Mouse (Mus musculus) lung, postnatal 36 days (tissue): Measurements from ENCODE around the gene Clic6.

ENCODE experiments used
- DNase-seq: peaks from one replicate; pipeline ENCODE4 v3.0.0; 2022; ENCODE audit warnings: mixed read lengths

Clic6 gene

DNA sequence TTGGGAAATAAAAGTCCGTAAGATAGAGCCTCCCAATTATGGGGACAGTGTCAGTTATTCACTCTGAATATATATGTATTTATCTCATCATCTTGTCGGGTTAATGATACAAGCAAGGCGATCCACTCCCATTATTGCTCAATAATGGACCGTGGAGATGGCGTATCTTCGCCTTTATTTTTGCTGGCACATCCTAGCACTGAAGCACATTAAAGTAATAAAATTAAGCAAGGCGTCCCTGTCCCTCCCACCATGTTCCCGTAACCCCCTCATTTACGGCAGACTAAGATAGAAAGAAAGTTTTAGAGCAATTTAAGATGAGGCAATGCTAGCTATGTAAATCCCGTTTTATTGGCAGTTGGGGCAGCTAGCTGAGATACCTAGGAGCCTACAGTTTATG, 40.4 kb downstream of the Clic6 start:
- DNase-seq: no peak

DNA sequence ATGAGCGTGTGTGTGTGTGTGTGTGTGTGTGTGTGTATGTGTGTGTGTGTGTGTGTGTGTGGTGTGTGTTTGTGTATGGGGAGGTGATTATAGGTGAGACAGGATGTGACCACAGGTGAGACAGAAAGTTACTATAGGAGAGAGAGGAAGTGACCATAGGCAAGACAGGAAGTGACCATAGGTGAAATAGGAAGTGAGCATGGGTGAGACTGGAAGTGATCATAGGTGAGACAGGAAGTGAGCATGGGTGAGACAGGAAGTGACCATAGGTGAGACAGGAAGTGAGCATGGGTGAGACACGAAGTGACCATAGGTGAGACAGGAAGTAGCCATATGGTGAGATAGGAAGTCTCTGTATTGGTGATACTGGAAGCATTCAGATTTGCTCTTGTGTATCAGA, 49.7 kb downstream of the Clic6 start:
- DNase-seq: no peak

DNA sequence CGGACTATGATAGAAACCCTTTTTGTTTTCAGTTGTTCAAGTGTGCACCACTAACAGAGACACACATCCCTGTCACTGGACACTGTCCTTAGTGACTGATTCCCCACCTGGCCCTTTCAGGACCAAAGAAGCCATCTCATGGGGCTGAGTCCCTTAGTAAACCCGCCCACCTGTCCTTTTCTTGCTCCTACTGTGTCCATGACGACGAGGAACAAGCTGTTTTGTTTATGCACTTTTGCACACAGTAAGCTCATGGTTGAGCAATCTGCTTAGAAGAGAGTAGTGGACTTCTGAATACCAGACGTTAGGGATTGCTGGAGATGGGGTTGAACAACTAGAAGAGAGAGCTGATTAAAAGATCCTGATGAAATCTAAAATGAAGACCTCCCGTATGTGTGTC, 52.8 kb downstream of the Clic6 start:
- DNase-seq: peak; percentile 51

- DNase-seq: peak; percentile 75
Observed at GRCm38 (mm10) chr16:92544264-92544663, 58.7 kb downstream of the Clic6 start.

DNA sequence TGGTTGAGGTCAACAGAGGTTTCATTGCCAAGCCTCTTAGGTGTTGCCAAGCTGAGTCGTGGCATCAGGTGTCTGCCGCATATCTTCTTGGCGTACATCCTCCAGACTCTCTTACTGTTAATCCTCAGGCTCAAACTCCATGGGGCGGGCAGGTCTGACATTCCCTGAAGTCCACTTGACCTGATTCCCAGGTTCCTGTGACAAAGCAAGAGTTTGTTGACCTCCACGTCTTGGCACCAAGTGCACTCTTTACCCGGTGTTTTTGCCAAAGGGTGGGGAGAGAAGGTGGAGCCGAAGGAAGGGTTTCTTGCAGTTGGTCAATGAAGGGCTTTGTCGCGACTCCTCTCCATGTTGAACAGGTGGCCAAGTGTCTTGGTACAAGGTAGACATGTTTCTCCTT, 63.1 kb downstream of the Clic6 start:
- peak; percentile 81 for DNase-seq

DNA sequence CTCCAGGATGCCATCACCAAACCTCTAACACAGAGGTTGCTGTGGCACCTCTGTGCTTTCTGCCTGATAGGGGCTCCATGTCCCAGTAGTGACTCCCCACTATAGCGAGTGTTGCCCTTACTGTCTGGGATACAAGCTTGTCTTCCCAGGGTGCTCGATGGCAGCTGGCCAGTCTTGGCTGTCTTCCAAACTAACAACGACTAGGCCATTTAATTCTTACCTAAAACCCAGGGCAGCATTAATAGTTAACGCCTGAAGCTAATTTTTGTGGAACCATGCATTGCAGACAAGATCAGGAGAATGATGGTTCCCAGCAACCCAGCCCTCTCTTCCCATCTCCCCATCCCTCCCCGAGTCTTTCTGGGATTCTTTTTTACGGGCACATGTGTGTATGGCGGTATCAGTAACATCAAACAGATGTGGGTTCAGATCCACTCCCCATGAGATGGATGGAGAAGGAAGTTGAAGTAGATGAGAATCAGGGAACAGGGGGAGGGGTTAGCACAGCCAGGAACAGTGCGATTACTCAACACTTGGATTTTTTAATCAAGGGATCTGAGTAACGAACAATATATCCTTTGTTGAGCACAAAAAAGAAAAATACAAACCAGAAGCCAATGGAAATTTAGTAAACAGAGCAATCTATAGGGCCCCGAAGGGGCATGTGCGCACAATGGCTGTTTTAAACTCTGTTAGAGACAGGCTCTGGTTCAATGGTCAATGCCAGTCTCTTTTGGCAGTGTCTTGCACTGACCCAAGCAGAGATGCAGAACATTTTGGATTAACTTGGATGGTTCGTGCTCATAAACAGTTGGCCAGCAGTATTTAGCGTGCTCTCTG, 66.0 kb downstream of the Clic6 start:
- no peak for DNase-seq

- no peak for DNase-seq
Observed at GRCm38 (mm10) chr16:92552106-92552382, 66.5 kb downstream of the Clic6 start.

GRCm38 (mm10) chr16:92552858-92553257, 67.3 kb downstream of the Clic6 start:
- no peak for DNase-seq

GRCm38 (mm10) chr16:92555051-92555450, 69.5 kb downstream of the Clic6 start:
- DNase-seq: no peak

- no peak for DNase-seq
Observed at GRCm38 (mm10) chr16:92565291-92565690, 79.8 kb downstream of the Clic6 start.

DNA sequence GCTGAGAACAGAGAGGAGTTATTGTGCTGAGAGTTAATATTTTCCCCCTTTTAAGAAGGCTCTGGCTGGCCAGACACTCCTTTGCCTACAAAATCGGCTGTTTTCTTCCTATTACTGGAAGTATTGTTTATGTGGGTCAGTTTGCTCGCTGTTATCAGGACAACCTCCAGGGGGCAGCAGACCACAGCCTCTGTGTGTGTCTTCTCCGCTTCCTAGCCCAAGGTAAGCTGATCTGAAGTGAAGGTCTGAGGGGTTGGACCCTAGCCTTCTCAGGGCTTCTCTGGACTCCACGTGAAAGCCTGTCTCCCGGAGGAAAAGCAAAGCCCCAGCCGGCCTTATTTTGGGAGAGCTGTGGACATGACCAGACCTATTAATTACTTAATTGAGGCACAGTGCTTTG, 80.2 kb downstream of the Clic6 start:
- DNase-seq: peak; percentile 93

DNA sequence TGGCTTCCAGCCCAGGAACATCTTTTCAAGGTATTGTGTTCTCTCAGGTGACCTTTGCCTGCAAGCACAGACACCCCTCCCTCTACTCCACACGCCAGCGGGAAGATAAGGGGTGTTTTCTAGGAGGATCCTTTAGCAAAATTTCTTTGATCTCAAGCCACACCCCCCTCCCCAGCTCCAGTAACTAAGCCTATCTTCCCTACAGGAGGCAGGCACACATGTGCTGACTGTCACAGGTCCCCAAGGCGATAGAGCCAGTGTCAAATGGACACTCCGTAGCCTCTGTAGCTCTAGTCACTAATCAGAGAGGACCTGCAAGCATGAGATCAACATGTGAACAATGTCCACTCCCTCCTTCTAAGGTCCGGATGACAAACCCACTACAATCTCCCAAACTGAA, 80.6 kb downstream of the Clic6 start:
- no peak for DNase-seq

DNA sequence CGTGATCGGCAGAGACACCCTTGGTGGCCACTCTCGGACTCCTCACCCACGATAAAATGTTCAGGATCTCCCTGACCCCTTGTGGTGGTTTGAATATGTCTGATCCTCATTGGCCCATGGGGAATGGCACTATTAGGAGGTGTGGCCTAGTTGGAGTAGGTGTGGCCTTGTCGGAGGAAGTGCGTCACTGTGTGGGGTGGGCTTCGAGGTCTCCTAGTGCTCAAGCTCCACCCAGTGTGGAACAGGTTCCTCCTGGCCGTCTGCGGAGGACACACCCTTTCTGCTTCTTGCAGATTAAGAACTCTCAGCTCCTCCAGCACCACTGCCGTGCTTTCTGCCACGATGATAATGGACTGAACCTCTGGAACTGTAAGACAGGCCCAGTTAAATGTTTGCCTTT, 85.7 kb downstream of the Clic6 start:
- DNase-seq: peak; percentile 48

DNA sequence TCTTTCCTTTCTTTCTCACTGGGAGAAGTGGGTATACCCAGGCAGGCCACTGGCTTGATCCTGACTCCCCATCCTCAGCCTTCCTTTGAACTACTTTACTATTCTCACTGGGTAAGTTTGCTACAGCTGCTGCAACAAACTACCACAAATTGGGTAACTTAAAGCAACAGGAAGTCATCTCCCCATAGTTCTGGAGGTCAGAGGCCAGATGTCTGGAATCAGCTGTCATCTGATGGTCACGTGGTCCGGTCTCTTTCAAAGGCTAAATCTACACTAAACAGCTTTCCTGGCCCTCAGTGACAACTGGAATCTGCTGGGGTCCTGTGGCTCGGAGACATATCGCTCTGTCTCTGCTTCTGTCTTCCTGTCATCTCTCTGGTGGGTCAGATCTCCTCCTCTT, 87.7 kb downstream of the Clic6 start:
- DNase-seq: peak; percentile 64

GRCm38 (mm10) chr16:92575792-92576191, 90.3 kb downstream of the Clic6 start:
- DNase-seq: no peak

DNA sequence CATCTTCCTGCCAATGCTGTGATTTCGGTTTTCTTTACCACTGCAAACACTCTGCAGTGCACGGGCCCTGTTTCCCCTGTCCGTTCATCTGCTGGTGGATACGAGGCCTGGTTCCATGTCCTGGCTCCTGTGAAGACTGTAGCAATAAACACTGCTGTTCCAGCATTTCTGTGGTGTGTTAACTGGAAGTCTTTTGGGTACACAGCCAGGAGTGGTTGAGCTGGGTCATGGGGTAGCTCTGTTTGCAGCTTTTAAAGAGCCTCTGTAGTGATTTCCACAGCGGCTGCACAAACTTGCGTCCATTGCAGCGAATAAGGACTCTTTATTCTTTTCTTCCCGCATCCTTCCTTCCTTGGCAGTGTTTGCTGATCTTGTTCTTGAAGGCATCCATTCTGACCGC, 91.8 kb downstream of the Clic6 start:
- no peak for DNase-seq

GRCm38 (mm10) chr16:92578915-92579653, 93.5 kb downstream of the Clic6 start:
- DNase-seq: no peak

DNA sequence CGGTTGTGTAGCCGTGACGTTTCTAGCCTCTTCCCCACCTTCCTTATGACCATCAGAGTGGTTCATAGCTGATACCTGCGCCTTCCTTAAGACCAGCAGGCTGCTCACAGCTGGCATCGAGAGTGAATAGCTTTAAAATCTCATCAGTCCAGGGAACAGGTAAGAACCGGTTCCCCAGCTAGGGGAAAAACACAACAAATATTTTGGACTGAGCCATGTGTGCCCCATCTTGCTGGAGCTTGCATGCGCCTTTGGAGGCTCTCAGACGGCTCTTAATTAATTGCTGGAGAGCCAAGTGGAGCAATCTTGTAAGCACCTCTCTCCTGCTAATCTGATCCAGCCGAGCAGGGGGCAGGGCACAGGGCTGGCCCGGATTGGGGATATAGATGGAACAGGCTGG, 95.4 kb downstream of the Clic6 start:
- no peak for DNase-seq

GRCm38 (mm10) chr16:92581767-92582166, 96.2 kb downstream of the Clic6 start:
- peak; percentile 56 for DNase-seq

DNA sequence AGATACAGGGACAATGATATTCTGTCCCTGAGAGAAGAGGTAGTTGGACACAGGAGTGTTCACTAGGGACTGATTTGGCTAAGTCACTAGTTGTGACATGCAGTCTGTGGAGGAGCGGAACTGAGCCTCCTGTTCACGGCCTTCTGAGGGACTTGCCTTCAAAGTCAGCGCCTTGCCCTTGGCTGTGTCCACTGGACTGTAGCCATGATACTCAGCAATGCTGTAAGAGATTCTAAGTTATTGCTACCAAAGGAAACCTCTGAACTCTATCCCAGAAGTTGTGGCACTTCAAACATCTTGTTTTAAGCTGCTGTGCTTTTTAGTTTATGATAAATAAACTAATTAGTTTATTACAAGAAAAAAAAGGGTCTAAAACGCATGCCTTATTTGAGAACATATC, 102.3 kb downstream of the Clic6 start:
- no peak for DNase-seq
